Mouse (Mus musculus) midbrain, postnatal 0 days (tissue): ENCODE measurements around the gene Slc10a1. TPM values are rescaled to one million over a fixed set of nuclear protein-coding genes. Genes with fewer than 3 reads are reported as not detected.

Experiments
- ATAC-seq: fragments of 200-750 bp; cut with Nextera tagmentation; 2 replicates; pipeline ENCODE4 v1.8.0; 2017; ENCODE audit warnings: moderate number of reproducible peaks, mild to moderate bottlenecking, moderate TSS enrichment, moderate library complexity; ENCODE audit not compliant: low FRiP score
- DNase-seq: peaks from one replicate; pipeline ENCODE4 v3.0.0-alpha.2; 2015; ENCODE audit warnings: low spot score
- H3K27ac ChIP-seq: fragments of 300-500 bp; sonication (generic); 2 replicates; pipeline ENCODE4 v1.5.1; 2014; ENCODE audit warnings: low read depth, mild to moderate bottlenecking, low read length, mixed read lengths
- H3K27me3 ChIP-seq: fragments of 300-500 bp; sonication (generic); 2 replicates; pipeline ENCODE4 v1.6.1; 2014; ENCODE audit warnings: low read length, control low read depth, mixed read lengths; ENCODE audit not compliant: insufficient read depth
- H3K36me3 ChIP-seq: fragments of 300-500 bp; sonication (generic); 2 replicates; pipeline ENCODE4 v1.6.1; 2014; ENCODE audit warnings: low read length, control low read depth, mixed read lengths; ENCODE audit not compliant: insufficient read depth
- H3K4me1 ChIP-seq: fragments of 300-500 bp; sonication (generic); 2 replicates; pipeline ENCODE4 v1.6.1; 2014; ENCODE audit warnings: mild to moderate bottlenecking, control low read depth, antibody characterized with exemption, low read length, mixed read lengths; ENCODE audit not compliant: insufficient read depth
- H3K4me2 ChIP-seq: fragments of 300-500 bp; sonication (generic); 2 replicates; pipeline ENCODE4 v1.6.1; 2014; ENCODE audit warnings: low read depth, mild to moderate bottlenecking, low read length, mixed read lengths; ENCODE audit not compliant: poor library complexity, severe bottlenecking
- H3K4me3 ChIP-seq: fragments of 300-500 bp; sonication (generic); 2 replicates; pipeline ENCODE4 v1.5.1; 2014; ENCODE audit warnings: low read depth, mild to moderate bottlenecking, low read length, moderate library complexity
- H3K9ac ChIP-seq: fragments of 300-500 bp; sonication (generic); replicated peaks from 2 replicates; pipeline ENCODE4 v1.6.1; 2014; ENCODE audit warnings: mild to moderate bottlenecking, low read length, moderate library complexity, mixed read lengths; ENCODE audit not compliant: poor library complexity, severe bottlenecking
- H3K9me3 ChIP-seq: fragments of 300-500 bp; sonication (generic); 2 replicates; pipeline ENCODE4 v1.6.1; 2016; ENCODE audit warnings: low read length, control low read depth
- CTCF ChIP-seq: IDR thresholded peaks from 2 replicates; pipeline ENCODE4 v1.5.1; 2016; ENCODE audit warnings: antibody characterized with exemption, mild to moderate bottlenecking
- WGBS: fragments of 180-500 bp; shearing (Covaris S2); extraction: QIAGEN DNeasy Blood & Tissue Kit; methylation state at CpG from one replicate; pipeline ENCODE4 v1.1.7; 2014; 5-methylcytosine and 5-hydroxymethylcytosine counted together
- polyA plus RNA-seq: library from polyadenylated mRNA; unstranded; fragments of >200 nt; fragmentation: Nextera tagmentation; extraction: Ambion mirVana; gene quantifications from 2 replicates; pipeline ENCODE4 v1.2.1, GENCODE M21; 2015
- total RNA-seq: library from RNA; depleted of rRNA; stranded (reverse); fragments of >200 nt; gene quantifications from 2 replicates; pipeline ENCODE4 v1.2.3, GENCODE M21; 2014

Gene Slc10a1
- total and polyA plus RNA-seq, 2 experiments from 2014 or later, result 0.12 TPM; not detected in 1

- Histone ChIP-seq H3K9ac (no peak overlapping the region), H3K27me3 (no peaks in the 10 kb centered on the region), H3K9me3 (no peaks in the 10 kb centered on the region), H3K4me1 (no peaks in the 10 kb centered on the region), H3K4me3 (no peak overlapping the region), H3K4me2 (no peak overlapping the region), H3K36me3 (no peaks in the 10 kb centered on the region), H3K27ac (no peak overlapping the region)
- WGBS, result 77% methylated on average over 4 of the region's 4 CpGs
- no peak for TF ChIP-seq CTCF
- ATAC-seq (no peak), DNase-seq (no peak)
These were observed 29.3 kb downstream of the Slc10a1 start for GRCm38 (mm10) chr12:80939165-80939564.

DNA sequence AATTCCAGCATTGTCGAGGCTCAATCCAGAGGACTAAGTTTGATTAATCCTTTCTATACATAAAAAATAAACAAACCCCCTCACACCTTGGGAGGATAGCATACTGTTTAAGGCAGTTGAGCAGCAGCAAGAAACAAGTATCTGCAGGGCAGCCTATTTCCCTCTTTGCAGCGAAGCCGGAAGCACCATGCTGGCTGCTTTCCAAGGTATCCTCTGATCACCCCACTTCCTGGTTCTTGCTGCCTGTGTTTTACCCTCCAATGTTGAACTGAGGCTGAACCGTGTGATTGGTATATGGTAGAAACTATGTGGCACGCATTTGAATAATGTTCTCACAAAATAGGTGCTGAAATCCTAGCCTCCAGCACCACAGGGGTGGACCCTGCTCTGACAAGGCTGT is 29.9 kb downstream of the Slc10a1 start:
- Histone ChIP-seq H3K9me3 (no peaks in the 10 kb centered on the region), H3K4me1 (no peaks in the 10 kb centered on the region), H3K9ac (no peak overlapping the region), H3K36me3 (no peaks in the 10 kb centered on the region), H3K27me3 (no peaks in the 10 kb centered on the region), H3K4me2 (no peak overlapping the region), H3K4me3 (no peak overlapping the region), H3K27ac (no peak overlapping the region)
- ATAC-seq, result no peak
- DNase-seq, result no peak
- no peak for TF ChIP-seq CTCF
- 69% methylated on average over 5 of the region's 5 CpGs for WGBS

GRCm38 (mm10) chr12:80937331-80938029 is 31.0 kb downstream of the Slc10a1 start:
- H3K36me3 ChIP-seq, result no peaks in the 10 kb centered on the region
- 82% methylated on average over 9 of the region's 9 CpGs for whole genome bisulfite sequencing
- no peak overlapping the region for H3K4me3 ChIP-seq
- no peaks in the 10 kb centered on the region for H3K27me3 ChIP-seq
- no peak overlapping the region for H3K9ac ChIP-seq
- no peaks in the 10 kb centered on the region for H3K4me1 ChIP-seq
- no peak overlapping the region for H3K27ac ChIP-seq
- H3K4me2 ChIP-seq, result no peak overlapping the region
- ATAC-seq (no peak), DNase-seq (no peak)
- H3K9me3 ChIP-seq, result no peaks in the 10 kb centered on the region
- no peak for TF ChIP-seq CTCF

- no peaks in the 10 kb centered on the region for H3K4me1 ChIP-seq
- no peak overlapping the region for H3K9ac ChIP-seq
- DNase-seq (no peak), ATAC-seq (no peak)
- H3K27ac ChIP-seq, result no peak overlapping the region
- no peaks in the 10 kb centered on the region for H3K9me3 ChIP-seq
- no peak for TF ChIP-seq CTCF
- H3K4me2 ChIP-seq, result no peak overlapping the region
- no peaks in the 10 kb centered on the region for H3K36me3 ChIP-seq
- H3K4me3 ChIP-seq, result no peak overlapping the region
- H3K27me3 ChIP-seq, result no peaks in the 10 kb centered on the region
- WGBS, result 63% methylated on average over 2 of the region's 2 CpGs
These were observed 31.8 kb downstream of the Slc10a1 start for GRCm38 (mm10) chr12:80936751-80937150.

GRCm38 (mm10) chr12:80932865-80933264 is 35.6 kb downstream of the Slc10a1 start:
- Histone ChIP-seq H3K4me2 (no peak overlapping the region), H3K27me3 (no peaks in the 10 kb centered on the region), H3K27ac (no peak overlapping the region), H3K4me1 (no peaks in the 10 kb centered on the region), H3K9ac (no peak overlapping the region), H3K36me3 (no peaks in the 10 kb centered on the region), H3K9me3 (no peaks in the 10 kb centered on the region), H3K4me3 (no peak overlapping the region)
- ATAC-seq (no peak), DNase-seq (no peak)
- 100% methylated on average over 1 of the region's 1 CpGs for WGBS
- no peak for TF ChIP-seq CTCF

DNA sequence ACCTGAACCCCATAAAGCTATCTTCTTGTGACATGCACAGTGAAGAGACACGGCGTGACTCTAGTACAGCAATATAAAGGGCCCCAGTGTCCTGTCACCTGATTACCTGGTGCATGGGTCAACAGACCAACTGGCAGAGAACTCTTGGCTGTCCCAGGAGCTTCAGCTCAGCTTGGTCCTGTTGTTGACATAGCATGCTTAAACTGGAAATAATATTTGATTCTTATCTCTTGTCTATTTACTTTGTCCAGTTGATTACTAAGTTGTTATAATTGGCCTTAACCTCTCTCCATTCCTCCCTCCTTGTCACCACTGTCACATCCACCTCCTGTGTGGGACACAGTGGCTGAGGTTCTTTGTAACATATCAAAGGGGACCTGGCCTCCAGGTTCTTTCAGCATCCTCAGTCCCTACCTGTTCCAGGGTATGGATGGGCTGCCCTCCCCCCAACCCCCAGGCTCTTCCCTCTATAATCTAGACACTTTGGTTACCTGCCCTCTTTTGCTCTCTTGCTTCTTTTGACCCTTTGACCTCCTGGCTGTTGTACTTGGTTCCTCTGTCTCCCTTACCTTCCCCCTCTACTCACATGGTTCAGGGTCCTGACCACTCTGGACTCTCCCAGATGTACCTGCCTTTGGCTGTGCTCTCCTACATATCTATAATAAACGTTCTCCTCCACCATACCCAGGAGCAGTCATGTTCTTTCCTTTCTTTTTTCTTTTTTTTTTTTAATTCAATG is 36.9 kb downstream of the Slc10a1 start:
- no peak overlapping the region for H3K9ac ChIP-seq
- no peak overlapping the region for H3K4me2 ChIP-seq
- DNase-seq (no peak), ATAC-seq (no peak)
- no peaks in the 10 kb centered on the region for H3K36me3 ChIP-seq
- WGBS, result 89% methylated on average over 3 of the region's 3 CpGs
- no peak for TF ChIP-seq CTCF
- H3K4me1 ChIP-seq, result no peaks in the 10 kb centered on the region
- no peaks in the 10 kb centered on the region for H3K27me3 ChIP-seq
- no peaks in the 10 kb centered on the region for H3K9me3 ChIP-seq
- H3K4me3 ChIP-seq, result no peak overlapping the region
- no peak overlapping the region for H3K27ac ChIP-seq
